Mouse (Mus musculus) cerebellum, postnatal 14 days (tissue): ENCODE measurements around the gene Card10.
A peak's percentile ranks its signal among the peaks of the same experiment; 100 is the strongest.

Source experiments
- DNase-seq, 2 experiments: peaks; one replicate each; pipeline ENCODE4 v3.0.0; 2021; ENCODE audit warnings: mixed read lengths in 2 of 2

Gene Card10

GRCm38 (mm10) chr15:78771531-78772367 is 31.1 kb downstream of the Card10 start:
- DNase-seq: no peak

DNA sequence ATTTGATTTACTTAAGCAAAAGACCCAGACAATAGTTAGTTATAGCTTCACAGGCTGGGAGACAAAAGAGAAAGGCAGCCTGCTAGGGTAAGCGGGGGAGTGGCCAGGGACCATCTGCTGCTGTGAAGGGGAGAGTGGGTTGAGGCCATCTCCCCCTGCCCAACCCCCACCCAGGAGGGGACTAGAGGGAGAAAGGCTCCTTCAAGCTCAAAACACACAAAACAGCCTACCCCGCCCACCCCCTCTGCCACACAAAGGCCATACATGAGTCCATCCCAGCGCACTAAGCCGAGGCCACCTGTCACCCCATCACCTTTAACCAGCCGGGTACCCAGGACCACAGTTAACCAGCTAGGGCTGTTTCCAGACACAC is 31.9 kb downstream of the Card10 start:
- DNase-seq: peak in 1 of 2 experiments; percentile 59

GRCm38 (mm10) chr15:78770234-78770982 is 32.4 kb downstream of the Card10 start:
- no peak for DNase-seq

GRCm38 (mm10) chr15:78769064-78769463 is 33.8 kb downstream of the Card10 start:
- DNase-seq: no peak

- DNase-seq: no peak
Measured at GRCm38 (mm10) chr15:78763704-78764103, 39.1 kb downstream of the Card10 start.

DNA sequence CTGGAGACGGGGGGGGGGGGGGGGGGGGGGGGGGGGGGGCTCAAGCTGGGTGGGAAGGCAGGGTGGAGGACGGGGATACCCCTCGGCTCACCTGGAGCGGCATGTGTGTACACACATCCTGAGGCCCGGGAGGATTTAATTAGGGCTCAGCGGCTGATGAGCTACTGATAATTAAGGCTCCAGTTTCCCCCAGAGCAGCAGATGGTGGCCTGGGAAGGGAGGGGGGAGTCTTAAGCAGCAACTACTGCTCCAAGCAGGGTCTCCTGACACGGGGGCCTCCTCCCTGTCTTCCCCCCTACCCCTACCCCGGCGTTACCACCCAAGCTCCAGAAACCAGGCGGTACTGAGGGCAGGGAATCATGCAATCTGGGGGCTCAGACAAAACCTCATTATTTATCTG is 39.6 kb downstream of the Card10 start:
- DNase-seq: no peak

- DNase-seq: no peak
Measured at GRCm38 (mm10) chr15:78761112-78761511, 41.7 kb downstream of the Card10 start.

- no peak for DNase-seq
Measured at GRCm38 (mm10) chr15:78758132-78758531, 44.7 kb downstream of the Card10 start.

- no peak for DNase-seq
Measured at GRCm38 (mm10) chr15:78755966-78756725, 46.7 kb downstream of the Card10 start.

DNA sequence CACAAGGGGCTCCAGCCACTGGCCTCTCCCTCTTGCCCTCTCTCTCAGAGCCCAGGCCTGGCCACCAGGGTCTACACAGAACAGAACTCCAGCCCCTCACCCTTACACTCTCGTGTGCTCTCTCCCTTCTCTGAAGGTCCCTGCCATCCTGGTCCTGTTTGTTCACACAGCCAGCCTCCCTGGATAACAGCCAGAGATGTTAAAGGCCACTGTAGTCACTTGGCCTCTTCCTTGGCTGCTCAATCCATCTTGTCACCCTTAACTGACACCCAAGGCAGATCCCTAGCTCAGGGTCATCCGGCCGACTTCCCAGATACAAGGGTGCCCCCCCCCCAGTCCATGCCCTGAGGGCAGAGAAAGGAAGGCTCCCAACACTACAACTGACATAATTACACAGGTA is 47.6 kb downstream of the Card10 start:
- no peak for DNase-seq

GRCm38 (mm10) chr15:78754144-78754543 is 48.7 kb downstream of the Card10 start:
- no peak for DNase-seq

- DNase-seq: no peak
Measured at GRCm38 (mm10) chr15:78752991-78753390, 49.9 kb downstream of the Card10 start.

DNA sequence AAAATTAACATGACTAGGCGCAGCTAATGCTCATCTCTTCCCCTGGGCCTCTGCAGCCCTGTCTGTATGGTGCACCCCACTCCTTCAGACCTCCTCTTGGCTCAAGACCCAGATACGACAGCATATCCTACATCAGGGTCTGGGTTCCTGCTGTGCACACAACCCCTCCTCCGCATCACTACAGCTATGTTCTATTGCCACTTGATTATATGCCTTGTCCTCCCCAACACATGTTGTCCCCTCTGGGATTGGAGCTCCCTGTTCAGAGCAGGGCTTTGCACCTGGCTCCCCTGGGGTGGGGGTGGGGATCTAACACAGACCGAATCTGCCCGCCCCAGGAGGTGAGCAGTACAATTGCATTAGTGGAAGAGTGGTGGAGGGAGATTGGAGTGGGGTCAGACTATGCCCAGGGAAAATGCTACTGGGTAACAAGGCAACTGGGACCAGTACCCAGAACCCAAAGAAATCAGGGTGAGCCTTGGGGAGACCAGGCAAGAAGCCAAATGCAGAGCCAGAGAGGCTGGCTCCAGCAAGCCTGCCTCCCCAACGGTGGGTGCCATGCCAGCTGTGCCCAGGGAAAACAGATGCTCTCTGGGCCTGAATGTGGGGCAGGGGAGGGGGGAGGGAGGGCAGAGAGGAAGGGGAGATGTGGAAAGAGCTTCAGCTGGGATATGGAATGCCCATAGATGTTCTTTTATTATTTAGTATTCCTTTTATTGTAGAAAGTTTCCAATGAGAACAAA is 52.1 kb downstream of the Card10 start:
- DNase-seq: no peak

DNA sequence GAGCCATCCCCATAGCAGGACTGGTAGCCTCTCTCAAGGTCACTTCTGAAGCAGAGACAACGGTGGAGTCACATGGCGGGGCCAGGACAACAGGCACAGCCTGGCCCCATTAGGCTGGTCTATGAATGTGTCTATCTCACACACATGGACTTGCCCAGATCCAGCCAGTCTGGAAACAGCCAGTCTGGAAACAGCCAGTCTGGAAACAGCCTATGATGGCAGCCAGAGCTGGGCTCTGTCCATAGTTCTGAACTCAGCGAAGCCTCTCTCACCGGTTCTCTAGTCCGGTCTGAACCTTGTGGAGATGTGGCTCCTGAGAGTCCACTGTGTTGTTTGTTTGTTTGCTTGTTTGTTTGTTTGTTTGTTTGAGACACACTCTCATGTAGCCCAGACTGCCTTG is 53.0 kb downstream of the Card10 start:
- no peak for DNase-seq

- peak; percentile 88 to 92 for DNase-seq
Measured at GRCm38 (mm10) chr15:78744206-78744605, 58.6 kb downstream of the Card10 start.

- DNase-seq: no peak
Measured at GRCm38 (mm10) chr15:78742831-78743230, 60.0 kb downstream of the Card10 start.

DNA sequence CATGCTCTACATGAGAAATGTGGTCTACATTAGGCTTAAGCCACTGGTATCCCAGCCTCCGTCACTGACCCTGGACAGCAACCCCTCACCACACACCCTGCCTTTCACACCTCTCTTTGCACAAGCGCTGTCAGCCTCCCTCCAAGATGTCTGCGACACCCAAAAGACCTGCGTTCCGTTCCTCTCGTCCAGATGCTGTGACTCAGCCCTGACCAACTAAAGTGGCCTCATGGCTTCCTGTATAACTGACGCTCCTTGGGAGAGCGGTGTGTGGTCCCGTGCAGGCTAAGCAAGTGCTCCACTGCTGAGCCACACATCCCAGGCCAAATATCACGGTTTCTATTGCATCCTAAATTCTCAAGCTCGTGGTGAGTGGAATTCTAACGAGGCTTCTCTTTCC is 62.2 kb downstream of the Card10 start:
- no peak for DNase-seq

DNA sequence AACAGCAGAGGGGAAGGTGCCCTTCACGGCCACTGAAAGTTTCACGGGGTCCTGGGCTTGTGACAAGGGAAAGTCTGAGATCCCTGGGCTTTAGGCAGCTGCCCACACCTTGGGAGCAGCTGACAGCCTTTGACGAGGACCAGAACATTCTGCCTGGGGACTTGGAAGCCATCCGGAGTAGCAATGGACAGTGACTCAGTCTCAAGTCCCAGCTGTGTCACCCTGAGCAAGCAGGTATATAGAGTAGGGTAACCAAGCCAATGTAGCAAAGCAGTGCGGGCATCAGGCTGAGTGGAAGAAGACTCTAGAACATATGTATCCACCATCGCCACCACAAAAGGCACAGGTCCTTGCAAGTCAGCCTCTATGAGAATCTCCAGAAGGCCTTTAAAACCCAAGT is 65.7 kb downstream of the Card10 start:
- no peak for DNase-seq

DNA sequence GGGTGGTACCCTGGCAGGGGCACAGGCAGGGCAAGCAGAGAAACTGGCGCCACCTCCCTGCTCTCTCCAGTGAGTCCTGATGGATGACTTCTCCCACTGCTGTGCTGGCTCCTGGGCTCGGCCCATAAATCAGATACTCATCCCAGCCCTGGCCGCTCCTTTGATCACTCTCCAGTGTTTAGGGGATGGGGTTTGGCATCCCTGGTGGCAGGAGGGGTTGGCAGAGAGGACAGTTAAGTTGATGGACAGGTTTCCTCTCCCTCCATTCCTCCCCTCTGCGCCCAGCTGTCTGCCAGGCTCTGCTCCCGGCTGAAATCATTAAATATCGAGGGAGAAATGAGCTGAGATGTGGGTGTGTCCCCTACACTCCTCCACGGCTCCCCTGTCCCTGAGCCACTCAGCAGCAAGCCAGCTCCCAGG is 66.2 kb downstream of the Card10 start:
- peak in 1 of 2 experiments; percentile 33 for DNase-seq

DNA sequence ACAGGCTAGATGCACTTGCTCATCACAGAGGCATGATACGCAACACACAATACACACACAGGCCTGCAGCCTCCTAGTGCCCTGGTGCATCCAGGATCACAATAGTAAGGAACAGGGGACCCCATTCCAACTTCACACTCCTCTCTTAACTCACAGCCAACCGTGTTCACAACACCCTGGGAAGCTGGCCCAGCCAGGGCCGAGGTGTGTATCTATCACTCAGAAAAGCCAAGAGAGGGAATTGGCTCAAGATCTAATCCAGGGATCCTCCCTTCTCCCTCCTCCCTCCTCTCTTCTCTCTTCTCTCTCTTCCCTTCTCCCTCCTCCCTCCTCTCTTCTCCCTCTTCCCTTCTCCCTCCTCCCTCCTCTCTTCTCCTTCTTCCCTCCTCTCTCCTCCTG is 66.7 kb downstream of the Card10 start:
- no peak for DNase-seq

DNA sequence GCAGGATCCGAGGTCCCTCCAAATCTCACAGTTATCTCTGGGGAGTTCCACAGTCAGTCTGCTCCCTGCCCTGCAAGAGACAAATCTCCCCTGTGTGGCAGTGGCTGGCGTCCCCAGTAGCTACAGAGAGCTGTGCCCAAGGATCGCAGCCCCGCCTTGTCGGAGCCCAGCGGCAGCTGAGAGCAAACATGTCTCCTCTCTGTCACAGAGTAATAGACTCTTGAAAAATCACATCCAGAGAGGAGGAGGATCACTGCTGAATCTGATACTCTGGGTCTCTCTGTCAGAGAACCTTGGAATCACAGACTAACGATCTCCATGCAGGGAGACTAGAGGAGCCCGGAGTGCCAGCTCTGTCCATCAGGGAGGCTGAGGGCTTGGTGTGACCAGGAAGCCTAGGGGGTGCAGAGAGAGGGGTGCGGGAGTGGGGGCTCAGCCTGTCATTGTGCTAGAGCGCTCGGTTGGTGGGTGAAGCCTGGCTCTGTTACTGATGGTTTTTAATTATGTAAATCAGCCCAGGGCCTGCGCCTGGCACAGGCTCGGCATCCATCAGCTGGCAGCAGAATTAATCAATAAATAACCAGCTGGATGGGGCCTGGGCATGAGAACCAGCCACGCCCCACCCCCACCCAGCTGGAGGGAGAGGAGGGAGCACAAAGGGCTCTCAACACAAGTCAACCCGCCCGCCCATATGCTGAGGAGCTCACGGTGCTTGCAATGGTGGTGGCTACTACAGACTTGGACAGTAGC is 67.2 kb downstream of the Card10 start:
- peak; percentile 40 to 69 for DNase-seq

- DNase-seq: no peak
Measured at GRCm38 (mm10) chr15:78731830-78732229, 71.0 kb downstream of the Card10 start.
